Mouse (Mus musculus) liver, embryonic 14.5 days (tissue): ENCODE results near the gene Mrps18a.

Source experiments
- CTCF ChIP-seq: IDR thresholded peaks from 2 replicates; pipeline ENCODE4 v1.5.1; 2016; ENCODE audit warnings: antibody characterized with exemption, low read depth, control low read depth
- EP300 ChIP-seq: IDR thresholded peaks from 2 replicates; pipeline ENCODE4 v1.6.1; 2016; ENCODE audit warnings: antibody characterized with exemption, low read depth

DNA sequence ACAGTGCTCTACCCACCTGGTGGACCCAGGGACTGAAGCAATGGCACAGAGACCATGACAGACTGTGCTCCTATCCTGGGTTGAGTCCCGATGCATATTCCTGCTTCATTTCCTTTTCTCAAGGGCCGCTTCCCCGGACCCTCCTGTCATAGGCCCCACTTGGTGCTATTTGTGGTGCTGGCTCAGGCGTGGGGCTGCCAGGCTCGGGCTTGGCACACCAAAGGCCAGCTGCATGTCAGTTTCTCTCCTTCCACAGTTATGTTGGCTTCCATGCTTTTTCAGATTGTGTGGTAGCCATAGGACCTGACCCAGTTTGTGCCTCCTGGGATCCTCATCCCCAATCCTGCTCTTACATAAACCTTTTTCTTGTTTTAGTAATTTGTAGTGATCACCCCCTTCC, 58.0 kb downstream of the Mrps18a start:
- TF ChIP-seq CTCF (no peak), EP300 (no peak)
